ENCODE assay signal across 17 mouse cellular contexts in the genomic region with DNA sequence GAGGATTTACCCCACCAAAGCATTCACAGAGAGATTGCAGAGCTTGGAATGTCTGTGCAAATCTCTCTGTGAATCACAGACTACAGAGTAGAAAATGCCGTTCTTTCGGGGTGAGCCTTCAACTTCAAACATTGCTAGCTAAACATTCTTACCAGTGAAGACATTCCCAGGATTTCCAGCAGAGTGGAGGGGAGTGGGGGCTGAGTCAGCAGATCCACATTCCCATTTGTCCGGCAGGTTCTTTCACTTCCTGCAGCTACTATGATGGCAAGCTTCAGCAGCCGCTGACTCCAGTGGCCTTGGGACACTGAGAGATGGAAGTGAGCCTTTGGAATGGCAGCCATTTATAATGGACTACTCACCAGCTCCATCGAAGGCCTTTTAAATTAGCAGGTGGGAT.
"Had no signal": no experiment of that assay in that cellular context is flagged by ENCODE, and none has a peak within 500 bp of the region (broad histone marks: within the 10 kb centered on the region; RNA-seq: fewer than 3 reads in every experiment).

No protein-coding gene starts in this region.

- H3K4me3 ChIP-seq: lung, embryonic 15.5 days; megakaryocyte, embryonic 14.5 days; midbrain, embryonic 13.5 days; midbrain, embryonic 15.5 days; neural tube, embryonic 12.5 days; stomach, embryonic 15.5 days had no signal

- H3K9ac ChIP-seq: lung, embryonic 15.5 days; midbrain, embryonic 13.5 days; midbrain, embryonic 15.5 days; neural tube, embryonic 12.5 days; stomach, embryonic 15.5 days had no signal

- H3K4me2 ChIP-seq: lung, embryonic 15.5 days; midbrain, embryonic 11.5 days; midbrain, embryonic 13.5 days; midbrain, embryonic 15.5 days; neural tube, embryonic 12.5 days; stomach, embryonic 15.5 days had no signal

- H3K27me3 ChIP-seq: lung, embryonic 15.5 days; midbrain, embryonic 13.5 days; midbrain, embryonic 15.5 days; neural tube, embryonic 12.5 days; stomach, embryonic 15.5 days had no signal

- DNase-seq: lung, adult 2 months; lung, postnatal 14 days; lung, postnatal 36 days; right cerebral cortex, postnatal 14 days; thymus, adult 2 months; thymus, postnatal 25 days; thymus, postnatal 4 days had no signal

- H3K4me1 ChIP-seq: lung, embryonic 15.5 days; midbrain, embryonic 13.5 days; midbrain, embryonic 15.5 days; neural tube, embryonic 12.5 days; stomach, embryonic 15.5 days had no signal

- H3K36me3 ChIP-seq: lung, embryonic 15.5 days; midbrain, embryonic 13.5 days; midbrain, embryonic 15.5 days; neural tube, embryonic 12.5 days; stomach, embryonic 15.5 days had no signal

- H3K9me3 ChIP-seq: lung, embryonic 15.5 days; midbrain, embryonic 13.5 days; midbrain, embryonic 15.5 days; neural tube, embryonic 12.5 days; stomach, embryonic 15.5 days had no signal

- ATAC-seq: lung, postnatal 0 days; midbrain, embryonic 13.5 days; midbrain, embryonic 15.5 days had no signal

- H3K27ac ChIP-seq: lung, embryonic 15.5 days; macrophage; midbrain, embryonic 13.5 days; midbrain, embryonic 15.5 days; neural tube, embryonic 12.5 days; stomach, embryonic 15.5 days; stomach, postnatal 0 days had no signal
